ENCODE assay signal across 16 mouse cellular contexts in the genomic region with DNA sequence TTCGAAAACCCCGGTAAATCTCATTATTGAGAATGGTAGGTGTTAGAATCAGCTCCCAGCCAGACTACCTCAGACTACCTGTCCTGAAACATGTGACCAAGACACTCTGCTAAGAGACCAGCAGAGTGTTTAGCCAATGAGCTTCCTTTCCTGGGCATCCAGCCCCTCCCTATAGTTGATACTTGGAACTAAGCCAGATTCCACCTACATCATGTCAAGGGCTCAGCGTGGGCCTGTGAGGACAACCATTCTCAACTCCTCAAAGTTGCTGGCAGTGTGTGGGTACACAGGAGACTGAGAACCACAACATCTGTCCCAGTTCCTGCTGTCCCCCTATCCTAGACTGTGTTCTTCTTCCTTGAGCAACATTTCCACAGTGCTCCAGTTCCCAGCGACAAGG. TPM values are rescaled to one million over a fixed set of nuclear protein-coding genes. Genes with fewer than 3 reads are reported as not detected.
DNase-seq lines count a peak whose midpoint lies in the region; ATAC-seq and TF ChIP-seq lines count a peak whose summit lies in the region.
"Had no signal": no experiment of that assay in that cellular context is flagged by ENCODE, and none has a peak within 500 bp of the region (broad histone marks: within the 10 kb centered on the region; RNA-seq: fewer than 3 reads in every experiment).

No protein-coding gene starts in this region.

- intact Hi-C loops in left cerebral cortex, postnatal 4 days (cut with DNase I): no loop called here

- H3K36me3 ChIP-seq in stomach, embryonic 14.5 days (ENCODE audit: control insufficient read depth, insufficient read depth, low read length): no peaks in the 10 kb centered on the region
- no peaks in the 10 kb centered on the region for H3K36me3 ChIP-seq in stomach, postnatal 0 days (ENCODE audit: control insufficient read depth, insufficient read depth, low read length)
- H3K36me3 ChIP-seq in embryonic facial prominence, embryonic 14.5 days (ENCODE audit: control insufficient read depth, insufficient read depth, low read length): no peaks in the 10 kb centered on the region
- no peaks in the 10 kb centered on the region for H3K36me3 ChIP-seq in kidney, adult 2 months (ENCODE audit: control insufficient read depth, insufficient read depth, low read length)
- H3K36me3 ChIP-seq: hindbrain, embryonic 15.5 days; kidney, embryonic 15.5 days had no signal

- H3K4me2 ChIP-seq in stomach, embryonic 14.5 days (replicated peaks; ENCODE audit: low read depth, low read length): no peak overlapping the region
- no peak overlapping the region for H3K4me2 ChIP-seq in stomach, postnatal 0 days (replicated peaks; ENCODE audit: low read depth)
- no peak overlapping the region for H3K4me2 ChIP-seq in embryonic facial prominence, embryonic 14.5 days (ENCODE audit: low read depth, low read length)
- H3K4me2 ChIP-seq: hindbrain, embryonic 15.5 days; kidney, embryonic 15.5 days had no signal

- 67% methylated on average over 4 of the region's 4 CpGs for WGBS in stomach, embryonic 14.5 days
- 69% methylated on average over 4 of the region's 4 CpGs for WGBS in stomach, postnatal 0 days
- 73% methylated on average over 4 of the region's 4 CpGs for WGBS in embryonic facial prominence, embryonic 14.5 days
- 79% methylated on average over 4 of the region's 4 CpGs for WGBS in kidney, adult 2 months

- no peaks in the 10 kb centered on the region for H3K27me3 ChIP-seq in stomach, embryonic 14.5 days (ENCODE audit: control insufficient read depth, insufficient read depth, low read length)
- H3K27me3 ChIP-seq in stomach, postnatal 0 days (ENCODE audit: control insufficient read depth, insufficient read depth, low read length): no peaks in the 10 kb centered on the region
- H3K27me3 ChIP-seq in embryonic facial prominence, embryonic 14.5 days (replicated peaks; ENCODE audit: control insufficient read depth, insufficient read depth, low read length): no peaks in the 10 kb centered on the region
- H3K27me3 ChIP-seq in kidney, adult 2 months (replicated peaks; ENCODE audit: control insufficient read depth, insufficient read depth, low read length): no peaks in the 10 kb centered on the region
- H3K27me3 ChIP-seq: hindbrain, embryonic 15.5 days; kidney, embryonic 15.5 days had no signal

- TF ChIP-seq EP300 in stomach, postnatal 0 days (optimal IDR thresholded peaks at IDR 0.05): no peak

- ATAC-seq in stomach, embryonic 14.5 days (ENCODE audit: insufficient number of reproducible peaks, insufficient read depth, low FRiP score, low read depth): 0 out of 2 replicates have a peak, but pooled peaks have one; percentile 25
- no peak for ATAC-seq in stomach, postnatal 0 days (ENCODE audit: low FRiP score, low TSS enrichment)
- peak; percentile 48; the same call in 1 of the 2 replicates for ATAC-seq in embryonic facial prominence, embryonic 14.5 days (ENCODE audit: low read depth)
- ATAC-seq: forebrain, postnatal 0 days had no signal

- TF ChIP-seq CTCF in stomach, postnatal 0 days (IDR thresholded peaks at IDR 0.05; ENCODE audit: low read depth): no peak
- no peak for TF ChIP-seq CTCF in kidney, adult 2 months (conservative IDR thresholded peaks at IDR 0.05; ENCODE audit: insufficient read depth, insufficient read length, low read depth, low read length)

- no peak overlapping the region for H3K4me3 ChIP-seq in stomach, embryonic 14.5 days (ENCODE audit: low read depth, low read length)
- H3K4me3 ChIP-seq in stomach, postnatal 0 days (ENCODE audit: low read depth, low read length): no peak overlapping the region
- no peak overlapping the region for H3K4me3 ChIP-seq in embryonic facial prominence, embryonic 14.5 days (ENCODE audit: low read depth, low read length)
- no peak overlapping the region for H3K4me3 ChIP-seq in kidney, adult 2 months (ENCODE audit: insufficient read depth, low read depth, low read length)
- H3K4me3 ChIP-seq: hindbrain, embryonic 15.5 days; kidney, embryonic 15.5 days had no signal

- no peak overlapping the region for H3K9ac ChIP-seq in stomach, embryonic 14.5 days (replicated peaks; ENCODE audit: low read depth, low read length)
- no peak overlapping the region for H3K9ac ChIP-seq in stomach, postnatal 0 days (ENCODE audit: low read length)
- H3K9ac ChIP-seq in embryonic facial prominence, embryonic 14.5 days (ENCODE audit: low read depth, low read length): no peak overlapping the region
- H3K9ac ChIP-seq: forebrain, postnatal 0 days; hindbrain, embryonic 15.5 days; kidney, embryonic 15.5 days; liver, embryonic 14.5 days had no signal

- H3K9me3 ChIP-seq in stomach, embryonic 14.5 days (ENCODE audit: control insufficient read depth, low read depth, low read length): no peaks in the 10 kb centered on the region
- no peaks in the 10 kb centered on the region for H3K9me3 ChIP-seq in stomach, postnatal 0 days (ENCODE audit: control insufficient read depth, low read length)
- H3K9me3 ChIP-seq in embryonic facial prominence, embryonic 14.5 days (ENCODE audit: control insufficient read depth, low read length): no peaks in the 10 kb centered on the region
- H3K9me3 ChIP-seq: hindbrain, embryonic 15.5 days; kidney, embryonic 15.5 days had no signal

- no peaks in the 10 kb centered on the region for H3K4me1 ChIP-seq in stomach, embryonic 14.5 days (ENCODE audit: control insufficient read depth, insufficient read depth, low read length)
- no peaks in the 10 kb centered on the region for H3K4me1 ChIP-seq in stomach, postnatal 0 days (replicated peaks; ENCODE audit: control insufficient read depth, insufficient read depth)
- H3K4me1 ChIP-seq in embryonic facial prominence, embryonic 14.5 days (ENCODE audit: control insufficient read depth, insufficient read depth, low read length): no peaks in the 10 kb centered on the region
- H3K4me1 ChIP-seq in kidney, adult 2 months (ENCODE audit: control insufficient read depth, insufficient read depth, low read length): no peaks in the 10 kb centered on the region
- H3K4me1 ChIP-seq: hindbrain, embryonic 15.5 days; kidney, embryonic 15.5 days had no signal

- peak; percentile 4 for DNase-seq in left cerebral cortex, adult 11 months (ENCODE audit: low spot score)
- DNase-seq in left cerebral cortex, postnatal 4 days: no peak
- DNase-seq in stomach, postnatal 0 days (ENCODE audit: low spot score): no peak
- DNase-seq in embryonic facial prominence, embryonic 14.5 days (ENCODE audit: low spot score): peak; percentile 56
- peak; percentile 21 for DNase-seq in telencephalon, adult 2 months (ENCODE audit: low read depth, low spot score)
- no peak for DNase-seq in spleen, adult 12 weeks (ENCODE audit: low spot score)
- DNase-seq in kidney, adult 2 months: no peak
- DNase-seq: adrenal gland, postnatal 10 days; forebrain, postnatal 0 days; heart, adult 18-20 months; thymus, postnatal 4 days had no signal

- TF ChIP-seq POLR2A in kidney, adult 2 months (IDR thresholded peaks at IDR 0.05; ENCODE audit: low read depth, low read length): no peak

- no peak overlapping the region for H3K27ac ChIP-seq in stomach, embryonic 14.5 days (ENCODE audit: low read length)
- H3K27ac ChIP-seq in stomach, postnatal 0 days (replicated peaks): no peak overlapping the region
- H3K27ac ChIP-seq in embryonic facial prominence, embryonic 14.5 days (replicated peaks; ENCODE audit: low read depth, low read length): no peak overlapping the region
- H3K27ac ChIP-seq in kidney, adult 2 months (ENCODE audit: insufficient read depth, low read depth, low read length): no peak overlapping the region
- H3K27ac ChIP-seq: hindbrain, embryonic 15.5 days; kidney, embryonic 15.5 days; liver, embryonic 14.5 days had no signal

RNA-seq across cellular contexts. Expression of a gene that starts 45.3 kb away (rescaled TPM):
- 1 to 10 TPM; 1.2 to 1.6 TPM for total RNA-seq in left cerebral cortex, postnatal 4 days (2021)
- 1.4 TPM in 2 replicates for polyA plus RNA-seq in stomach, embryonic 14.5 days (2014; fragmentation: Nextera tagmentation; extraction: Ambion mirVana)
- polyA plus RNA-seq in stomach, postnatal 0 days (2015; fragmentation: Nextera tagmentation; extraction: Ambion mirVana): 1.5 and 2.2 TPM in 2 replicates
- 6.3 and 8.9 TPM in 2 replicates for polyA plus RNA-seq in embryonic facial prominence, embryonic 14.5 days (2014; fragmentation: Nextera tagmentation; extraction: Ambion mirVana)
- 1.3 and 1.4 TPM in 2 replicates for polyA plus RNA-seq in kidney, adult 2 months (2012; rRNA removed)
- total RNA-seq: common myeloid progenitor, adult 5-6 weeks had no signal

Comparison
In these comparisons a context has a peak if more than half of its experiments do, and no peak if none do; other contexts are left out.
1. DNase-seq: peak in left cerebral cortex, adult 11 months (single experiment), embryonic facial prominence, embryonic 14.5 days (single experiment) and telencephalon, adult 2 months (single experiment); none in left cerebral cortex, postnatal 4 days (single experiment), stomach, postnatal 0 days (single experiment), spleen, adult 12 weeks (single experiment) and kidney, adult 2 months (single experiment).